Mouse (Mus musculus): ENCODE measurements around the gene Satb1.

DNA sequence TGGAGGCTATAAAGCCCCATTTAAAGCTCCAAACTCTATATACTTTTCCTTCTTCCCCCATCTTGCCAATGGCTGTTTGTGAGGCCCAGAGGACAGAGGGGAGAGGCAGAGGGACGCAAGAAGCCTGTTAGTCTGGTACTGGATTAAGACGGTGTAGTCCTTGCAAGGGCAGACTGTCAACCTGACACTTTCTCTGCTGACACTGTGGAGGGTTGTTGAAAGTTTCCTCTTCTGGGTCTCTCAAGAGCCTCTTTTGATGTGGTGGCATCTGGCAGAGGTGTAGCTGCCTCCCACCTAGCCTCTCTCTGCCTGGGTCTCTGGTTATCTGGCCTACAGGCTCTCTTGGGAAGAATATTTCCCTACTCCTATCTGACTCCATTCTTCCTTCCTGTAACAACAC is 46.1 kb upstream of the Satb1 start:
- TF ChIP-seq POLR2A (IDR thresholded peaks at IDR 0.05; ENCODE audit: low read depth, low read length) (no peak), CTCF (IDR thresholded peaks at IDR 0.05; ENCODE audit: extremely low read depth, insufficient read depth, insufficient read length, insufficient replicate concordance) (no peak)
